Mouse (Mus musculus) yolk sac, embryonic 10.5 days (tissue): ENCODE data around the gene Atm.
A peak's percentile ranks its signal among the peaks of the same experiment; 100 is the strongest.

ENCODE experiments used
- DNase-seq: peaks from one replicate; pipeline ENCODE4 v3.0.0-alpha.2; 2017; ENCODE audit warnings: low spot score

Gene Atm

GRCm38 (mm10) chr9:53408953-53409361 lies 127.6 kb downstream of the Atm start:
- no peak for DNase-seq

- no peak for DNase-seq
Measured at GRCm38 (mm10) chr9:53408548-53408947, 128.0 kb downstream of the Atm start.

- DNase-seq = peak; percentile 82
Measured at GRCm38 (mm10) chr9:53404753-53405722, 131.5 kb downstream of the Atm start.

- DNase-seq = no peak
Measured at GRCm38 (mm10) chr9:53404050-53404752, 132.3 kb downstream of the Atm start.

DNA sequence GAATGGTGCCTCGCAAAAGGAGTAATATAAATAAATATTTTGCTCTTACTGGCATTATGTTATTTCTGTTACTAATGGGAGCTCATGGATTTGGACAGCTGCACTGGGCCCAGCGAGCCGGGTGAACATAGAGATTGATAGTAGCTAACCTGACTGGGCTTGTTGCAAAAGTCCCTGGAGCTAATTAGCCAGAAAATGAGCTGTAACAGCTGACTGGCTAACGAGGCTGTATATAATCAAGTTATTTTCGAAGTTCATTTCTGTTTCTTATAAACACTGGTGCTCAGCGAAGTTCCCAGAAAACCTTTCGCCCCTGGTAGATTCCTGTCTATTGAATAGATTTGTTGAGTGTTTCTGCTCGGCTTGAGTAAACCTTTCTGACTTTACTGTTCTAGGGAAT lies 133.5 kb downstream of the Atm start:
- no peak for DNase-seq

- no peak for DNase-seq
Measured at GRCm38 (mm10) chr9:53402291-53402711, 134.2 kb downstream of the Atm start, which contains the start of gene 4930550C14Rik. Gene 4930550C14Rik, plus strand, starts transcription at chr9:53402325.

- no peak for DNase-seq
Measured at GRCm38 (mm10) chr9:53401146-53401545, 135.4 kb downstream of the Atm start.

GRCm38 (mm10) chr9:53400696-53401095 lies 135.8 kb downstream of the Atm start:
- no peak for DNase-seq

DNA sequence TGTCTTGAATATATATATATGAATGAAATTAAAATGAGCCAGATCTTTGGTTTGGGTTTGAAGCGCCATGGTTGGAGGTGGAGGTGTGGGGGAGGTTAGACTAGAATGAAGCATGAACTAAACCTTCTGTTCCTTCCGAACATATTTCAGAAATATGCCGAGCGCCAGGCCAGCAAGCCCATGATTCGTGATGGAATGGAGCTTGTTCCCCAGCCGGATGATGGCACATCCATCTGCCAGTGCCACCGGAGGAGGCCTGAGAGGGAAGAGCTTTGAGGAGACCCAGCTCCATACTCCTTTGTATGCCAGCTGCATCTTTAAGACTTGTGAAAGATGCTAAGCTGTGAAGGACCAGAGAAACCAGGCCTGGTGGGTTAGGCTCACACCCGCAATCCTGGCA lies 137.0 kb downstream of the Atm start:
- no peak for DNase-seq

DNA sequence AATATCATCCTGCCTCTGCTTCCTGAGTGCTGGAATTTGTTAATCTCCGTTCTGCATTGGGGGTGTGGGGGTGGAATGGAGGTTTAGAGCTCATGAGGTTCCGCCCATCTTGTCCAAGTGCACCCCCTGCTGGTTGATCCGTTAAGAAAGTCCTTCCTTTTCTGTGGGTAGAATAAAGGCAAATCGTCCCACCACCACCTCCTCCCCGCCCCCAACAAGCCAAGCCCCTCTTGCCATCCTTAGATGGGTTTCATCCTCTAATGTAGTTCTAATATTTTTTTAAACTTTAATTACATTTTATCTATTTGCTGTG lies 138.2 kb downstream of the Atm start:
- DNase-seq = peak; percentile 30

- no peak for DNase-seq
Measured at GRCm38 (mm10) chr9:53397685-53398387, 138.7 kb downstream of the Atm start.

DNA sequence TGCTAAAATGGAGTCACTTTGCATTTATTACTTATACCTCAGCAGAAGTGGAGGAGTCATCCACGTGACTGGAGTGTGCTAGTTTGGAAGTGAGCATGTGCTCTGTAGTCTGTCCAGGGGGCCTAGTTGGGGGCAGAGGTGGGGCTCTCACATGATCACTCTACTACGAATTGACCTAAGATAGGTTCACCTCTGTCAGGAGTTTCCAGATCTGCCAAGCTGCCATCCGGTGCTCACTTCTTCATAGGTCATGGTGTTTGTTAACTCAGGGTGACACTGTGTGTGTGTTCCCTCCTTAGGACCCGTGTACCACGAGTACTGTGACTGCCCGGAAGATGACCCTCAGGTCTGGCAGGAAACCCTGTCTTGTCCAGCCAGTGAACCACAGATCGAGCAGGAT lies 146.4 kb downstream of the Atm start:
- no peak for DNase-seq
